Comparison of ENCODE assay signal across 16 mouse cellular contexts in the genomic region with DNA sequence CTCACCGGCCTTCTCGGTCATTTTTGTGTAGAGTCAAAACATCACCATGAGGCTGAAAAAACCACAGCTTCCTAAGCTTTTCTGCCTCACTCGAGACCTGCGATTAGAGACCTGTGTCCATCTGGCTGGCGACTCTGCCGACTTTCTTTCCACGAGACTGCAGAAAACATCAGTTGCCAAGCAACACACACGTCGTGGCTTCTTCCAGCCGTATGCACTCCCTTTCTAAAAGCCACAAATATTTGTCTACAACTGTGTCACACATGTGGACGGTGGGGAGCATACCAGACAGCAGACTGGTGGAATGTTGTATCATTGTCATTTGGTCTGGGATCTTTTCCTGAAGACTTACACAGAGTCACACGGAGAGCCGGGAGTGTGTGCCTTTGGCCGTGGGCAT.
DNase-seq lines count a peak whose midpoint lies in the region; ATAC-seq lines count a peak whose summit lies in the region.
"Had no signal": no experiment of that assay in that cellular context is flagged by ENCODE, and none has a peak within 500 bp of the region (broad histone marks: within the 10 kb centered on the region; RNA-seq: fewer than 3 reads in every experiment).

No protein-coding gene starts in this region.

- no peaks in the 10 kb centered on the region for H3K9me3 ChIP-seq in hindbrain, embryonic 13.5 days
- H3K9me3 ChIP-seq in hindbrain, embryonic 10.5 days: no peaks in the 10 kb centered on the region
- H3K9me3 ChIP-seq: forebrain, embryonic 10.5 days; neural tube, embryonic 12.5 days; stomach, embryonic 15.5 days had no signal

- H3K36me3 ChIP-seq in hindbrain, embryonic 13.5 days: peaks cover 11% of the 10 kb centered on the region
- 0 out of 2 replicates have a peak, but pooled peaks cover 4% of the 10 kb centered on the region for H3K36me3 ChIP-seq in hindbrain, embryonic 10.5 days
- H3K36me3 ChIP-seq: stomach, embryonic 15.5 days had no signal

- no peak overlapping the region for H3K4me3 ChIP-seq in hindbrain, embryonic 13.5 days
- no peak overlapping the region for H3K4me3 ChIP-seq in hindbrain, embryonic 10.5 days
- H3K4me3 ChIP-seq: forebrain, embryonic 10.5 days; megakaryocyte, embryonic 14.5 days; neural tube, embryonic 12.5 days; stomach, embryonic 15.5 days had no signal

- no peak overlapping the region for H3K9ac ChIP-seq in hindbrain, embryonic 13.5 days
- H3K9ac ChIP-seq: neural tube, embryonic 12.5 days; stomach, embryonic 15.5 days had no signal

- H3K27ac ChIP-seq in hindbrain, embryonic 13.5 days: peak overlapping the region; percentile 32
- no peak overlapping the region for H3K27ac ChIP-seq in hindbrain, embryonic 10.5 days
- H3K27ac ChIP-seq: forebrain, embryonic 10.5 days; neural tube, embryonic 12.5 days; stomach, embryonic 15.5 days had no signal

- no peak for ATAC-seq in hindbrain, embryonic 13.5 days (ENCODE audit: low FRiP score)
- 0 out of 2 replicates have a peak, but pooled peaks have one; percentile 20 for ATAC-seq in common myeloid progenitor, adult 5-6 weeks (replicated peaks; ENCODE audit: low read depth, poor library complexity, severe bottlenecking)
- no peak for ATAC-seq in megakaryocyte, adult 5-6 weeks (ENCODE audit: poor library complexity, severe bottlenecking)

- peaks cover 45% of the 10 kb centered on the region for H3K4me1 ChIP-seq in hindbrain, embryonic 13.5 days (replicated peaks)
- H3K4me1 ChIP-seq in hindbrain, embryonic 10.5 days (replicated peaks): peaks cover 12% of the 10 kb centered on the region
- H3K4me1 ChIP-seq: megakaryocyte, embryonic 14.5 days; stomach, embryonic 15.5 days had no signal

- H3K4me2 ChIP-seq in hindbrain, embryonic 13.5 days: no peak overlapping the region
- H3K4me2 ChIP-seq: liver, embryonic 11.5 days; neural tube, embryonic 12.5 days; stomach, embryonic 15.5 days had no signal

- 48% methylated on average over 14 of the region's 14 CpGs for WGBS in hindbrain, embryonic 13.5 days
- 81% methylated on average over 14 of the region's 14 CpGs for WGBS in hindbrain, embryonic 10.5 days

- no peak for DNase-seq in hindbrain, embryonic 10.5 days (ENCODE audit: low spot score)
- peak; percentile 63 for DNase-seq in 3T3-L1 (ENCODE audit: low read depth, low spot score)
- peak; percentile 15 for DNase-seq in mesoderm, embryonic 11.5 days (ENCODE audit: low read depth, low spot score)
- DNase-seq in layer of hippocampus, adult 9-10 months (ENCODE audit: low spot score): no peak
- DNase-seq in gastrocnemius, postnatal 25 days: no peak
- DNase-seq: adrenal gland, postnatal 10 days; cerebellum, adult 9-11 months; kidney, adult 9 months had no signal

- H3K27me3 ChIP-seq in hindbrain, embryonic 13.5 days: peaks cover 10% of the 10 kb centered on the region
- H3K27me3 ChIP-seq in hindbrain, embryonic 10.5 days (ENCODE audit: insufficient read depth, poor library complexity, severe bottlenecking): peaks cover 9% of the 10 kb centered on the region
- H3K27me3 ChIP-seq: neural tube, embryonic 12.5 days; stomach, embryonic 15.5 days had no signal

Comparison
In these comparisons a context has a peak if more than half of its experiments do, and no peak if none do; other contexts are left out.
1. DNase-seq: peak in 3T3-L1 (single experiment) and mesoderm, embryonic 11.5 days (single experiment); none in hindbrain, embryonic 10.5 days (single experiment), layer of hippocampus, adult 9-10 months (single experiment) and gastrocnemius, postnatal 25 days (single experiment).